Mouse (Mus musculus) hindbrain, embryonic 10.5 days (tissue): Measurements from ENCODE around the gene Gabrr2. TPM values are rescaled to one million over a fixed set of nuclear protein-coding genes. Genes with fewer than 3 reads are reported as not detected.
A peak's percentile ranks its signal among the peaks of the same experiment; 100 is the strongest.
"Not testable (repeated sequence)": the region's sequence is repeated elsewhere in the genome, so short reads cannot be mapped to it uniquely, and the experiment has no call there.

ENCODE experiments used
- DNase-seq: peaks from one replicate; pipeline ENCODE4 v3.0.0-alpha.2; 2017; ENCODE audit warnings: low spot score
- H3K27ac ChIP-seq: fragments of 300-500 bp; sonication (generic); 2 replicates; pipeline ENCODE4 v1.5.1; 2016; ENCODE audit warnings: mild to moderate bottlenecking, moderate library complexity
- H3K27me3 ChIP-seq: fragments of 300-500 bp; sonication (generic); 2 replicates; pipeline ENCODE4 v1.6.1; 2016; ENCODE audit warnings: mild to moderate bottlenecking; ENCODE audit not compliant: poor library complexity, insufficient read depth, severe bottlenecking
- H3K36me3 ChIP-seq: fragments of 300-500 bp; sonication (generic); 2 replicates; pipeline ENCODE4 v1.6.1; 2016; ENCODE audit warnings: mild to moderate bottlenecking, moderate library complexity
- H3K4me1 ChIP-seq: fragments of 300-500 bp; sonication (generic); replicated peaks from 2 replicates; pipeline ENCODE4 v1.6.1; 2016; ENCODE audit warnings: mild to moderate bottlenecking
- H3K4me3 ChIP-seq: fragments of 300-500 bp; sonication (generic); 2 replicates; pipeline ENCODE4 v1.5.1; 2016; ENCODE audit warnings: mild to moderate bottlenecking, moderate library complexity
- H3K9me3 ChIP-seq: fragments of 300-500 bp; sonication (generic); 2 replicates; pipeline ENCODE4 v1.6.1; 2016; ENCODE audit warnings: mild to moderate bottlenecking, moderate library complexity
- WGBS: fragments of 180-500 bp; shearing (Covaris S2); methylation state at CpG from one replicate; pipeline ENCODE4 v1.1.7; 2016; 5-methylcytosine and 5-hydroxymethylcytosine counted together
- polyA plus RNA-seq: library from polyadenylated mRNA; unstranded; fragments of >200 nt; fragmentation: Nextera tagmentation; extraction: Ambion mirVana; gene quantifications from 2 replicates; pipeline ENCODE4 v1.2.1, GENCODE M21; 2016

Gabrr2 gene
- polyA plus RNA-seq, 1 experiment from 2014 or later: 0.50 TPM

- no peaks in the 10 kb centered on the region for H3K36me3 ChIP-seq
- 71% methylated on average over 5 of the region's 5 CpGs for WGBS
- H3K9me3 ChIP-seq: no peaks in the 10 kb centered on the region
- no peaks in the 10 kb centered on the region for H3K27me3 ChIP-seq
- no peak overlapping the region for H3K27ac ChIP-seq
- DNase-seq: no peak
- H3K4me1 ChIP-seq: peaks cover 13% of the 10 kb centered on the region; the same call in 1 of the 2 replicates
- no peak overlapping the region for H3K4me3 ChIP-seq
These were observed 12.1 kb downstream of the Gabrr2 start for GRCm38 (mm10) chr4:33074851-33075250.

GRCm38 (mm10) chr4:33075776-33076524 is 13.2 kb downstream of the Gabrr2 start:
- no peaks in the 10 kb centered on the region for H3K9me3 ChIP-seq
- WGBS: 84% methylated on average over 5 of the region's 5 CpGs
- peaks cover 13% of the 10 kb centered on the region; the same call in 1 of the 2 replicates for H3K4me1 ChIP-seq
- H3K36me3 ChIP-seq: no peaks in the 10 kb centered on the region
- H3K4me3 ChIP-seq: no peak overlapping the region
- H3K27ac ChIP-seq: no peak overlapping the region
- no peaks in the 10 kb centered on the region for H3K27me3 ChIP-seq
- no peak for DNase-seq

GRCm38 (mm10) chr4:33077161-33077560 is 14.4 kb downstream of the Gabrr2 start:
- Histone ChIP-seq H3K27ac (no peak overlapping the region), H3K4me1 (peaks cover 13% of the 10 kb centered on the region; the same call in 1 of the 2 replicates), H3K36me3 (no peaks in the 10 kb centered on the region), H3K9me3 (no peaks in the 10 kb centered on the region), H3K4me3 (no peak overlapping the region), H3K27me3 (no peaks in the 10 kb centered on the region)
- no peak for DNase-seq
- WGBS: 83% methylated on average over 11 of the region's 11 CpGs

GRCm38 (mm10) chr4:33077724-33078123 is 14.9 kb downstream of the Gabrr2 start:
- Histone ChIP-seq H3K36me3 (no peaks in the 10 kb centered on the region), H3K9me3 (no peaks in the 10 kb centered on the region), H3K27me3 (no peaks in the 10 kb centered on the region), H3K4me1 (peaks cover 12% of the 10 kb centered on the region; the same call in 1 of the 2 replicates), H3K27ac (no peak overlapping the region), H3K4me3 (no peak overlapping the region)
- 67% methylated on average over 8 of the region's 8 CpGs for WGBS
- DNase-seq: no peak

GRCm38 (mm10) chr4:33078492-33078891 is 15.7 kb downstream of the Gabrr2 start:
- no peak for DNase-seq
- Histone ChIP-seq H3K36me3 (no peaks in the 10 kb centered on the region), H3K9me3 (no peaks in the 10 kb centered on the region), H3K27me3 (no peaks in the 10 kb centered on the region), H3K4me1 (0 out of 2 replicates have a peak, but pooled peaks cover 6% of the 10 kb centered on the region), H3K4me3 (no peak overlapping the region), H3K27ac (no peak overlapping the region)
- WGBS: 92% methylated on average over 3 of the region's 3 CpGs

GRCm38 (mm10) chr4:33099118-33099694 is 36.4 kb downstream of the Gabrr2 start:
- Histone ChIP-seq H3K4me3 (no peak overlapping the region), H3K9me3 (0 out of 2 replicates have a peak, but pooled peaks cover 6% of the 10 kb centered on the region)
- 82% methylated on average over 6 of the region's 6 CpGs for WGBS

GRCm38 (mm10) chr4:33109720-33110458 is 47.1 kb downstream of the Gabrr2 start:
- 0 out of 2 replicates have a peak, but pooled peaks cover 3% of the 10 kb centered on the region for H3K9me3 ChIP-seq
- no peaks in the 10 kb centered on the region for H3K36me3 ChIP-seq
- no peak for DNase-seq
- H3K4me1 ChIP-seq: no peaks in the 10 kb centered on the region
- no peaks in the 10 kb centered on the region for H3K27me3 ChIP-seq
- H3K27ac ChIP-seq: no peak overlapping the region
- whole genome bisulfite sequencing: 92% methylated on average over 14 of the region's 14 CpGs
- no peak overlapping the region for H3K4me3 ChIP-seq

More at GRCm38 (mm10) chr4:33099118-33099694, 36.4 kb downstream of the Gabrr2 start:
- Histone ChIP-seq H3K27me3 (no peaks in the 10 kb centered on the region), H3K4me1 (no peaks in the 10 kb centered on the region), H3K27ac (no peak overlapping the region), H3K36me3 (no peaks in the 10 kb centered on the region)
- peak; percentile 0 for DNase-seq

- 85% methylated on average over 7 of the region's 7 CpGs for WGBS
- H3K9me3 ChIP-seq: 0 out of 2 replicates have a peak, but pooled peaks cover 7% of the 10 kb centered on the region
- H3K4me3 ChIP-seq: no peak overlapping the region
- H3K27ac ChIP-seq: no peak overlapping the region
- no peaks in the 10 kb centered on the region for H3K36me3 ChIP-seq
- H3K27me3 ChIP-seq: no peaks in the 10 kb centered on the region
- DNase-seq: no peak
- no peaks in the 10 kb centered on the region for H3K4me1 ChIP-seq
These were observed 48.0 kb downstream of the Gabrr2 start for GRCm38 (mm10) chr4:33110845-33111244.

GRCm38 (mm10) chr4:33111358-33111757 is 48.6 kb downstream of the Gabrr2 start:
- H3K9me3 ChIP-seq: 0 out of 2 replicates have a peak, but pooled peaks cover 7% of the 10 kb centered on the region
- no peaks in the 10 kb centered on the region for H3K36me3 ChIP-seq
- no peaks in the 10 kb centered on the region for H3K4me1 ChIP-seq
- WGBS: 88% methylated on average over 9 of the region's 9 CpGs
- H3K27ac ChIP-seq: no peak overlapping the region
- no peak overlapping the region for H3K4me3 ChIP-seq
- no peak for DNase-seq
- H3K27me3 ChIP-seq: no peaks in the 10 kb centered on the region

- not testable (repeated sequence) for H3K4me3 ChIP-seq, DNase-seq, H3K27ac ChIP-seq, H3K36me3 ChIP-seq, H3K27me3 ChIP-seq, H3K9me3 ChIP-seq, H3K4me1 ChIP-seq
- WGBS: 94% methylated on average over 14 of the region's 14 CpGs
These were observed 50.1 kb downstream of the Gabrr2 start for GRCm38 (mm10) chr4:33112866-33113265.

- peak; percentile 75 for DNase-seq
- H3K36me3 ChIP-seq, H3K9me3 ChIP-seq, H3K4me3 ChIP-seq, H3K4me1 ChIP-seq, H3K27ac ChIP-seq, H3K27me3 ChIP-seq: not testable (repeated sequence)
- WGBS: 7% methylated on average over 3 of the region's 3 CpGs
These were observed 56.3 kb downstream of the Gabrr2 start for GRCm38 (mm10) chr4:33119118-33119517.

- Histone ChIP-seq H3K4me1 (no peaks in the 10 kb centered on the region), H3K9me3 (no peaks in the 10 kb centered on the region), H3K36me3 (no peaks in the 10 kb centered on the region), H3K27me3 (no peaks in the 10 kb centered on the region), H3K27ac (no peak overlapping the region), H3K4me3 (no peak overlapping the region)
- 80% methylated on average over 6 of the region's 6 CpGs for WGBS
- peak; percentile 8 for DNase-seq
These were observed 61.7 kb downstream of the Gabrr2 start for GRCm38 (mm10) chr4:33124493-33124892.
